Mouse (Mus musculus): ENCODE measurements at regions not wholly inside any gene's neighbourhood (a gene's known extent, or its start where the extent isn't known, plus 50 kb on each side); places are given as distances from the start of the nearest gene placed in this dataset.
A peak's percentile ranks its signal among the peaks of the same experiment; 100 is the strongest.

- peak; percentile 90 to 96 for DNase-seq (ENCODE audit: low spot score in 2 of 2)
- intact Hi-C loops (cut with DNase I): loop anchor here (5.0 kb wide), 1 partner anchor 1038 kb away; no protein-coding TSS in a partner anchor
Observed at GRCm38 (mm10) chr13:107113949-107114690, 92.2 kb upstream of the Kif2a start.

DNA sequence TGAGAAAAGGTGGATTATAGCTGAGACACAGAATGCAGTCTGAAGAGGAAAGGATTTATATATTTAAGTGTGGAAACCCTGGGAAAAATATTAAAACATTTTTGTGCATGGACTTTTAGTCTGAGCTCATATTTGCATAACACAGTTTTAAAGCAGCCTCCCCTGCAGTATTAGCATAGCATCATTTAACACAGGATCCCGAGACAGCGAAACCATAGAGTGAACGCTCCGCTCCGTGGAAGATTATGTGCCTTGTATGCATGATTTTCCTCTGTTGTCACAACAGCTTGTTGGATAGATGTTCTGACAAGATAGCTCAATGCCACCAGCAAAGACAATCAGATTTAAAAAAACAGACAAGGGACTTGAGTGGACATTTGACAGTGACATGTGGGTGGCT is 86.1 kb upstream of the Kif2a start:
- no peak for DNase-seq (ENCODE audit: low spot score in 2 of 2)
- intact Hi-C loops (cut with DNase I): no loop called here

- intact Hi-C loops (cut with DNase I): no loop called here
- no peak for DNase-seq (ENCODE audit: low spot score in 2 of 2)
Observed at GRCm38 (mm10) chr13:107107572-107107971, 85.6 kb upstream of the Kif2a start.

GRCm38 (mm10) chr13:107105510-107105909 is 83.6 kb upstream of the Kif2a start:
- intact Hi-C loops (cut with DNase I): no loop called here
- peak; percentile 49 to 51 for DNase-seq (ENCODE audit: low spot score in 2 of 2)

DNA sequence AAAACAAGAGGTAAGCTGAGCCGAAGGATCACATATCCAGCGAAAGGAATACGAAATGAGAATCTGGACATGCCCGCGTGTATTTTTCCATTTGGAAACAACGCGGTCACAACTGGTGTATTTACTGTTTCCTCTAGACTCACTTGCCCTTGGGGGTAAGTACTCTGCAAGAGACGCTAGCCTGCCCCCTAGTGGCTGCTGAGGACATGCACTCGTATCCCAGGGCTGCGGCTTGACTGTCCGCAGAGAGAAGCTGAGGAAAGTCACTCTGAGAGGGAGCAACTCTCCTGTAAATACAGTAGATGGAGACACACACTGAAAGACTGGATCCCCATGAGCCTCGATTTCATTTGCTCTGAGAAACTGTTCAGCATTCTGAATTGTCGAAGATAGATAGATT is 79.7 kb upstream of the Kif2a start:
- intact Hi-C loops (cut with DNase I): loop anchor here (5.0 kb wide), 1 partner anchor 154 kb away; the partner anchor contains the start of gene Dimt1
- peak; percentile 89 to 90 for DNase-seq (ENCODE audit: low spot score in 2 of 2)

- DNase-seq (ENCODE audit: low spot score in 2 of 2): peak in 1 of 2 experiments; percentile 23
- intact Hi-C loops (cut with DNase I): loop anchor here (5.0 kb wide), 1 partner anchor 154 kb away; the partner anchor contains the start of gene Dimt1
Observed at GRCm38 (mm10) chr13:107100852-107101325, 79.0 kb upstream of the Kif2a start.

- intact Hi-C loops (cut with DNase I): loop anchor here (5.0 kb wide), 1 partner anchor 153 kb away; the partner anchor contains the start of gene Dimt1
- DNase-seq (ENCODE audit: low spot score in 2 of 2): no peak
Observed at GRCm38 (mm10) chr13:107100116-107100515, 78.2 kb upstream of the Kif2a start.

- intact Hi-C loops (cut with DNase I): no loop called here
Observed at GRCm38 (mm10) chr13:107097005-107097404, 75.1 kb upstream of the Kif2a start.

DNA sequence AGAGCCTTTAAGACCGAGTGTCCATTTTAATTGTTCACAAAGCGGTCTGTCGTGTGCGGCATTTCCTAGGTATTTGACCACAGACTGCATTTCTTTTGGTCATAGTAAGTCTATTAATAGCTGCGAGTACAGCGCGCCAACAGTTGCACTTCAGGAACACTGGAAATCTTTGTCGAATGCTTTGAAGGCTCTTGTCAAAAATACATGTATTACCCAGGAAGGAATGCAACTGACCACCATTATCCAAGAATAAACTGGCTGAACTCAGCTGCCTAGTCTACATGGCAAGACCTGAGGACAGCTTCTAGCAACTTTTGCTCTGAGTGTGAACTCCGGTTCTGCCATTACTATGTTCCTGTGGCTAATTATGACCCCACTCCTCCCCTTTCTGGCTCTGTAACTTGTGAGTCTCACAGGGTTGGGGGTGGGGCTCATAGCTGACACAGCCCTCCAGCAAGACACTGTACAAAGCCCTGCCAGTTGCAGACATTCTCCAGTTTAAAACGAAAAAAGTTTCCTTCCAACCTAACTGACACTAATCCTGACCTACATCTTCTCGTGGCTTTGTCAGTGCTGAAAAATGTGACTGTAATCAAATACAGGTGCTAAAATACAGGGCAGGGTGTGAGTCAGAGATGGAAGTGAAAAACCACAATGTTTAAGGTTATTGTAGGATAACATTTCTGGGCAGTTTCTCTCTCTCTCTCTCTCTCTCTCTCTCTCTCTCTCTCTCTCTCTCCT is 73.2 kb upstream of the Kif2a start:
- intact Hi-C loops (cut with DNase I): no loop called here
- no peak for DNase-seq (ENCODE audit: low spot score in 2 of 2)

More at GRCm38 (mm10) chr13:107097005-107097404, 75.1 kb upstream of the Kif2a start:
- no peak for DNase-seq (ENCODE audit: low spot score in 2 of 2)

DNA sequence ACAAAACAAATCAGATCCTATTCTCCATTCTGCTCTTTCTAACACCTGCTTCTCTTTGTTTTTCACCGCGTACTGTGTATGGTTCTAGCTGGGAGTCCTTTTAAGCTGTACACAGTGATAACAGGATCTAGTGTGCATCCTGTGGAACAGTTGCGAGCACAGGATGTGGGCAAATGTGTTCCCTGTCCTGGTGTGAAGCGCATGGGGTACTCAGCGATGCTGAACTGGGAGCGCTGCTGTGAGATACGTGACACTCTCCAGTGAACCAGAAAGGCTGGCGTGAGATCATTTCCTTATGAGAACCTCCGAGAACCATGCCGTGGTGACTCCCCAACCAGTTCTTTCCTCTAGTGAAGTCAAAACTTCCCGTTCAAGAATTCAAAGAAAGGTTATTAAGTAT is 72.6 kb upstream of the Kif2a start:
- DNase-seq (ENCODE audit: low spot score in 2 of 2): peak in 1 of 2 experiments; percentile 25
- intact Hi-C loops (cut with DNase I): no loop called here

- DNase-seq (ENCODE audit: low spot score in 2 of 2): no peak
- intact Hi-C loops (cut with DNase I): no loop called here
Observed at GRCm38 (mm10) chr13:107093683-107094082, 71.8 kb upstream of the Kif2a start.

- intact Hi-C loops (cut with DNase I): no loop called here
- no peak for DNase-seq (ENCODE audit: low spot score in 2 of 2)
Observed at GRCm38 (mm10) chr13:107088198-107088597, 66.3 kb upstream of the Kif2a start.

- intact Hi-C loops (cut with DNase I): no loop called here
Observed at GRCm38 (mm10) chr13:107087355-107087754, 65.4 kb upstream of the Kif2a start.

DNA sequence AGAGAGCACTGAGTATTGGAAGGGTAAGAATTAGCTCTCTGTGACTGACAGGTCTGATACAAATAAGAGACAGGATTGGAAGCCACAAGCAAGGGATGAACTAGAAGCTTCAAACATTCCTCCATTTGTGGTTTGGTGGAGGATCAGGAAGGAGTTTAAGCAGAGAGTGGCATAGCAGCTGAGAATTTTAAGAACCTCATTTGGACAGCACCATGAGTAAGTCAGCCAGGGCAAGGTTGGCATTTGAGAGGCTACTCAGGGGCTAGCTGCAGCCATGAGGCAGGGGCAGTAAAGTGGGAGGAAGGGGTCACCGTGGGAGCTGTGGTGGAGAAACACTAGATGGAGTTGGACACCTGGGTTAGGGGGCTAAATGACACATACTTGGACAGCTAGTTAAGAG is 56.2 kb upstream of the Kif2a start:
- intact Hi-C loops (cut with DNase I): no loop called here
- no peak for DNase-seq (ENCODE audit: low spot score in 2 of 2)

More at GRCm38 (mm10) chr13:107087355-107087754, 65.4 kb upstream of the Kif2a start:
- DNase-seq (ENCODE audit: low spot score in 2 of 2): no peak

GRCm38 (mm10) chr13:107074917-107075316 is 53.0 kb upstream of the Kif2a start:
- DNase-seq (ENCODE audit: low spot score in 2 of 2): no peak
- intact Hi-C loops (cut with DNase I): no loop called here

- peak in 1 of 2 experiments; percentile 14 for DNase-seq (ENCODE audit: low spot score in 2 of 2)
- intact Hi-C loops (cut with DNase I): no loop called here
Observed at GRCm38 (mm10) chr13:107073039-107073620, 51.2 kb upstream of the Kif2a start.

- DNase-seq (ENCODE audit: low spot score in 2 of 2): no peak
- intact Hi-C loops (cut with DNase I): no loop called here
Observed at GRCm38 (mm10) chr13:107072345-107073038, 50.6 kb upstream of the Kif2a start.

All from left cerebral cortex, postnatal 14 days (tissue).